Mouse (Mus musculus): ENCODE measurements around the gene Naaladl2.

The Naaladl2 gene

DNA sequence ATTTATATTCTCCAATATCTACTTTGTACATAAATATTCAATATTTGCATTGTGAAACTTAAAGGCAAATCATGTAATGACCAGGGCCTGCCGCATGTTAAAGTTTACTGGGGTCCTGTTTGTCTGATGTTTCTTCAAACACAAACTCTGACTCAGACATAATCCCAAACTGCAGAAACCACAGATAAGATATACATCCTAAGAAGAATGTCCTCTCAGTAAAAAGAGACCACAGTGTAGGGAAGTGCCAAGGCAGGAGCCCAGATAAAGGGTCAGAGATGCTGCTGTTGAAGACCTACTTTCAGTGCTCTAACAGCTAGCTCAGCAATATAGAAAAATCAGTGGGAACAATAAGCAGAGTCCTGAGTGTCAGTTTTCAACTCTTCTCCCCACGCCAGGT, 201.9 kb downstream of the Naaladl2 start:
- DNase-seq (ENCODE audit: extremely low spot score, low spot score) = no peak

GRCm38 (mm10) chr3:24938507-24939182, 205.4 kb downstream of the Naaladl2 start:
- DNase-seq (ENCODE audit: extremely low spot score, low spot score) = no peak

GRCm38 (mm10) chr3:24921811-24922210, 222.2 kb downstream of the Naaladl2 start:
- no peak for DNase-seq (ENCODE audit: extremely low spot score, low spot score)

DNA sequence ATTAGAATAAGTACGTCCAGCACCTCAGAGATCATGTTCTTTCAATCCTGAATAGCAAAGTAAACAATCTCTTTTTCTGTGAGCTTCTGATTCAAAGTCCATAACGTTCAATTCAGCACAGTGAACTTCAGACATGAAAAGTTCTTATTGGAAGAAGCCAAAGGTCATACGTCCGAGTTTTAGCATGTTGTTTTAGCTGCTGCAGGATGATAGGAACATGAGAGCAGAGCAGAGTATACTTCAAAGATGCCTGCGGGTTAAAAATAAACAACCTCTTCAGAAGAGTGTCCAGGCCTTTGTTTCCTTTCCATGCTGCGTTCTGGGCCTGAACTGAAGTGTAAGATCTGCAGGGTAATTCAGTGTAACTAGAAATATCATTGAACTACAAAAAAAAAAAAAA, 222.7 kb downstream of the Naaladl2 start:
- no peak for DNase-seq (ENCODE audit: extremely low spot score, low spot score)

GRCm38 (mm10) chr3:24905425-24905960, 238.6 kb downstream of the Naaladl2 start:
- DNase-seq (ENCODE audit: extremely low spot score, low spot score) = no peak

- DNase-seq (ENCODE audit: extremely low spot score, low spot score) = no peak
Measured at GRCm38 (mm10) chr3:24888801-24889200, 255.3 kb downstream of the Naaladl2 start.

- DNase-seq (ENCODE audit: extremely low spot score, low spot score) = no peak
Measured at GRCm38 (mm10) chr3:24872254-24872653, 271.8 kb downstream of the Naaladl2 start.

- no peak for DNase-seq (ENCODE audit: extremely low spot score, low spot score)
Measured at GRCm38 (mm10) chr3:24852936-24853335, 291.1 kb downstream of the Naaladl2 start.

GRCm38 (mm10) chr3:24796739-24797138, 347.3 kb downstream of the Naaladl2 start:
- no peak for DNase-seq (ENCODE audit: extremely low spot score, low spot score)

GRCm38 (mm10) chr3:24787451-24788148, 356.5 kb downstream of the Naaladl2 start:
- DNase-seq (ENCODE audit: extremely low spot score, low spot score) = no peak

DNA sequence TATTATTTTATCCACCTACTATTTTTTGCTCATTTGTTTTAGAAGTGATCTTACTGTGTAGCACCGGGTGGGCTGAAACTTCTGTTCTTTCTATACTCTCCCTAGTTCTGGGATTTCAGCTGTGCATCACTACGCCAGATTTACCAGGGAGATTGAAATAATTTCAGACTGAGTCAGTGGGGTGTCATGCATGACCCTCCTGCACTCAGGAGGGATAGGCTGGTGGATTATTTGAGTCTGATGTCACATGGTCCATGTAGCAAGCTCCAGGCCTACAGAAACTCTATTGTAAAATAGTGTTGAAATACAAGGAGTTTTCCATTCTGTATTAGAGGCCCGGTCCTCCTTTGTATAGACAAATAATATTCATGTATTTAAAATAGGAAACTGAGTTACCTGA, 360.0 kb downstream of the Naaladl2 start:
- no peak for DNase-seq (ENCODE audit: extremely low spot score, low spot score)

- DNase-seq (ENCODE audit: extremely low spot score, low spot score) = no peak
Measured at GRCm38 (mm10) chr3:24783462-24783829, 360.6 kb downstream of the Naaladl2 start.

DNA sequence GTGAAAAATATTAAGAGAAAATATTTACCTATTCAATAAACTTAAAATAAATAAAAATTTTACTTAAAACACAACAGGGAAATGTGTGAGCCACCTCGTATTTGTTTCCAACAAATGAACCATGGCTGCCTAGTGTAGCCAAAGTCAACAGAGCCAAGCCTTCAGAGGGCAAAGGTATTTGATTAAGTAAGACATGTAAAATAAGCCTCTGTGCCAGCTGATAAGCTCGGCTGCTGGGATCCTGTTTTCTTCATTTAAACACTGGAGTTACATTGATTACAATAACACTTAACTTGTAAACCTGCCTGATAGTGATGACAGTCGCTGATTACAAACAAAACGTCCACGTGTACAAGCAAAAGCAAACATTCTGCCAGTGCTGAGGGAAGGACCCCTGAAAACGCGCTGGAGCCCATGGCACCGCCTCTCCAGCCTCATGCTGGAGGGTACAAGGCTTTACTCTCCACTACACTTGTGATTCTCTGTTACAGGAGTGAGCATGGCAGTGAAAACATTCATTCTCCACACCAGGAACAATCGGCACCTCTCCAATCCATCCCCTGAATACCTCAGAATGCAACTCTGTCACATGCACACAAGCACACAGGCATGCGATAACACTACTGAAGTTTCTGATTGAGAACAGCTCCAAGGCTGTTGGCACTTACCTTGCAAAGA, 361.1 kb downstream of the Naaladl2 start:
- DNase-seq (ENCODE audit: extremely low spot score, low spot score) = no peak

GRCm38 (mm10) chr3:24781687-24782086, 362.4 kb downstream of the Naaladl2 start:
- no peak for DNase-seq (ENCODE audit: extremely low spot score, low spot score)

- DNase-seq (ENCODE audit: extremely low spot score, low spot score) = no peak
Measured at GRCm38 (mm10) chr3:24778416-24778815, 365.6 kb downstream of the Naaladl2 start.

- DNase-seq (ENCODE audit: extremely low spot score, low spot score) = no peak
Measured at GRCm38 (mm10) chr3:24749055-24749454, 395.0 kb downstream of the Naaladl2 start.

DNA sequence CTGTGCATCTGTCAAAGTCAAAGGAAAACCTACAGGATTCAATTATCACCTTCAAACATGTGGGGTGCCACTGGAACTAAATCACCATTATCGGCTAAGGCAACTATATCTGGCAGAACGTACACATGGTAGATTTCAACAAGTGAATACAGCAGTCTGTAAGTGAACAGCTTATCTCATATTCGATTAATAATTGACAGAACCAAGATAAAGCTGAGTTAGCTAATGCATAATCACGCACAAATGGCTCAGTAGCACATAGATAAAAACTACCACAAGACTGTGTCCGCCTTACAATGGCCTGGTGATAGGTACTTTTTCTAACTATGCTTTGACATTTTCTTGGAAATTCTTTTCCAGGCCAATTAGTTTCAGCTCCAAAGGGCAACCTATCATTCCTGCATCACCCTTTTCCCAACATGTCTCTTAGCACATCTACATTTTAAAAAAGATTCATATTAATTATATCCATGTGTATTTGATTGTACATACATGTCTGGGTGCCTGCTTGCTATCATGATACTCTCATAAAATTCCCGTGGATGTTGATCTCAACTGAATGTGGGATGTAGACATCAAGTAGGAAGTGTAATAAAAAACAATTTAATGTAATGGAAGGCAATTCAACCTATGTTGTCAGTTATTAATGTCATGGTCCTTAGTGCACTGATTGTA, 396.7 kb downstream of the Naaladl2 start:
- no peak for DNase-seq (ENCODE audit: extremely low spot score, low spot score)

DNA sequence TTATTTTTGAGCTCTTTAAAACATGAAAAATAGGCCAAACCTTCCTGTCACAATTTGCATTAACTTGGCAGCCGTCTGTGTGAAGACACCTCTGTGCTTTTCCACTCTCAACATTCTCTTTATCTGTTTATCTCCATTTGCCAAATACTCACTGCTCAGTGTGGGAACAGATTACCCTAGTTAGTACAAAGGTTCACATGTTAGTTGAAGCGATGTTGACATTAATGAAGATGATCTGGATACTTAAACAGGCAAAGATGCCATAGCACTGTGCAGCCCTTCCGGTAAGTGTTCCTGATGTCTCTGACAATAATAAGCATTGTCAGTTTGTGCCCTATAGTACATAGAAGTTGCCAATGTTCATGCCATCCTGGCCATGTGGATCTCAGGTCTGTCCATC, 400.1 kb downstream of the Naaladl2 start:
- no peak for DNase-seq (ENCODE audit: extremely low spot score, low spot score)

DNA sequence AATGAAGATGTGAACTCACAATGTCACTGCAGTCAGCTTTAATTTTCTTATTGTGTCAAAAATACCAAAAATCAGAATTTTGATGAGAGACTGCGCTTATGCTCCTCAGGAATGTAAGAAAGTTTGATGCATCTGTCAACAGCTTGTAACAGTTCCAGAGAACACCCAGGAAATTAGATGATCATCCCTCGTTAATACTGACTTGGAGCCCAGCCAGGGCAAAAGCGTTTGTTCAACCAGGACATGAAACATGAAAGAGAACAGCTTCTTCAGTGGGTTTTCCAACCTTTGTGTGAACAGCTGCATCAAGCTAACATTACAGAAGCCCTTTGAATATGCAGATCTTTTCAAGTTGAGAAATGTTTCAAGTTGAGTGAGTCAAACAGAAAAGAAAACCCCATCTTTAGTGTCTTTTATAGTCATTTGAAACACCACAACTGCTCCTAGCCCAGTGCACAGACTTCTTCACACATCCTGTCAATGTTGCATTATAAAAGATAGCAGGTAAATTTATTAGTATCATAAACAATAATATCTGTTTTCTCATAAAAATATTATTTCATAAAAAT, 424.8 kb downstream of the Naaladl2 start:
- DNase-seq (ENCODE audit: extremely low spot score, low spot score) = no peak

DNA sequence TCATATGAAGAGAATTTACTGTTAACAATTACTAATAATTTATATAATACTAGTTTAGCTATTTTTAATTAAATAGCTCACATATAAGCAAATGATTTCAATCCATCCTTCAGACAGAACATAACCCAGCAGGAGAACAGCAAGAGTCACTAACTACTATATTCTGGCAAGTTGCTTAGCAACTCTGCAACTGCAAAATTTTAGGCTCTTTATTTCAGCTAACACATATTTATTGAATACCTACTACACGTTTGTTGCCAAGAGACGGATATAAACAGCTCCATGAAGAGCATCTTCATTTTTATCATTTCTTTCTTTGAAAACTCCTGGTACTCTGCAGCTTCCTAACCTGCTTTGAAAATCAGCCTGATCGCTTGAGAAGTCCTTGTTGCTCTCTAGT, 429.3 kb downstream of the Naaladl2 start:
- DNase-seq (ENCODE audit: extremely low spot score, low spot score) = no peak

GRCm38 (mm10) chr3:24705778-24706423, 438.2 kb downstream of the Naaladl2 start:
- DNase-seq (ENCODE audit: extremely low spot score, low spot score) = no peak
